27 mouse cellular contexts compared by ENCODE assay signal in genomic region chr16:75292736-75293428, GRCm38 (mm10).
DNase-seq lines count a peak whose midpoint lies in the region; ATAC-seq lines count a peak whose summit lies in the region.
"Had no signal": no experiment of that assay in that cellular context is flagged by ENCODE, and none has a peak within 500 bp of the region (broad histone marks: within the 10 kb centered on the region; RNA-seq: fewer than 3 reads in every experiment).

No protein-coding gene starts in this region.

- DNase-seq in kidney, postnatal 14 days = peak; percentile 1
- no peak for DNase-seq in kidney, postnatal 25 days
- DNase-seq in intestine, embryonic 14.5 days (ENCODE audit: low spot score) = no peak
- peak; percentile 6 for DNase-seq in large intestine, adult 2 months (ENCODE audit: low read depth, low spot score)
- DNase-seq in gastrocnemius, postnatal 10 days = no peak
- DNase-seq in thymus, postnatal 14 days = no peak
- no peak for DNase-seq in T-cell, adult 2 months (ENCODE audit: low spot score)
- DNase-seq: adrenal gland, adult 8-10 months; cerebellum, adult 2 months; cerebellum, postnatal 14 days; gastrocnemius, postnatal 25 days; heart, adult 18-20 months; heart, postnatal 10 days; thymus, adult 2 months; thymus, postnatal 4 days had no signal

- H3K27me3 ChIP-seq in intestine, embryonic 14.5 days (replicated peaks; ENCODE audit: control insufficient read depth, insufficient read depth, low read length) = no peaks in the 10 kb centered on the region
- H3K27me3 ChIP-seq: CH12.LX; embryonic facial prominence, embryonic 12.5 days; heart, embryonic 13.5 days; kidney, embryonic 15.5 days; limb, embryonic 13.5 days; lung, embryonic 15.5 days; megakaryocyte, embryonic 14.5 days; midbrain, embryonic 13.5 days had no signal

- no peaks in the 10 kb centered on the region for H3K4me1 ChIP-seq in intestine, embryonic 14.5 days (replicated peaks; ENCODE audit: control insufficient read depth, insufficient read depth, low read length)
- H3K4me1 ChIP-seq: embryonic facial prominence, embryonic 12.5 days; heart, embryonic 13.5 days; kidney, embryonic 15.5 days; limb, embryonic 13.5 days; lung, embryonic 15.5 days; megakaryocyte, embryonic 14.5 days; midbrain, embryonic 13.5 days had no signal

- H3K4me2 ChIP-seq in intestine, embryonic 14.5 days (ENCODE audit: low read length) = no peak overlapping the region
- H3K4me2 ChIP-seq: embryonic facial prominence, embryonic 12.5 days; heart, embryonic 13.5 days; hindbrain, embryonic 14.5 days; kidney, embryonic 15.5 days; limb, embryonic 13.5 days; liver, embryonic 11.5 days; lung, embryonic 15.5 days; midbrain, embryonic 13.5 days had no signal

- ATAC-seq in intestine, embryonic 14.5 days (replicated peaks; ENCODE audit: low FRiP score, low TSS enrichment, low read depth) = peak; percentile 76; the same call in 1 of the 2 replicates
- ATAC-seq: forebrain, embryonic 14.5 days; midbrain, embryonic 13.5 days had no signal

- no peak overlapping the region for H3K27ac ChIP-seq in intestine, embryonic 14.5 days (ENCODE audit: low read depth)
- H3K27ac ChIP-seq: embryonic facial prominence, embryonic 12.5 days; heart, embryonic 13.5 days; hindbrain, embryonic 14.5 days; kidney, embryonic 15.5 days; layer of hippocampus, adult 2 months; limb, embryonic 13.5 days; lung, embryonic 15.5 days; midbrain, embryonic 13.5 days had no signal

- no peaks in the 10 kb centered on the region for H3K9me3 ChIP-seq in intestine, embryonic 14.5 days (ENCODE audit: control insufficient read depth, low read length)
- H3K9me3 ChIP-seq: embryonic facial prominence, embryonic 12.5 days; heart, embryonic 13.5 days; kidney, embryonic 15.5 days; limb, embryonic 13.5 days; lung, embryonic 15.5 days; megakaryocyte, embryonic 14.5 days; midbrain, embryonic 13.5 days had no signal

- H3K36me3 ChIP-seq in intestine, embryonic 14.5 days (ENCODE audit: control insufficient read depth, insufficient read depth, low read length) = no peaks in the 10 kb centered on the region
- H3K36me3 ChIP-seq: embryonic facial prominence, embryonic 12.5 days; heart, embryonic 13.5 days; kidney, embryonic 15.5 days; limb, embryonic 13.5 days; lung, embryonic 15.5 days; midbrain, embryonic 13.5 days had no signal

- H3K4me3 ChIP-seq in intestine, embryonic 14.5 days (ENCODE audit: low read depth, low read length) = no peak overlapping the region
- H3K4me3 ChIP-seq: embryonic facial prominence, embryonic 12.5 days; heart, embryonic 13.5 days; kidney, embryonic 15.5 days; layer of hippocampus, adult 2 months; limb, embryonic 13.5 days; lung, embryonic 15.5 days; megakaryocyte, embryonic 14.5 days; midbrain, embryonic 13.5 days had no signal

- H3K9ac ChIP-seq in intestine, embryonic 14.5 days (ENCODE audit: low read length) = no peak overlapping the region
- H3K9ac ChIP-seq: embryonic facial prominence, embryonic 12.5 days; heart, embryonic 13.5 days; hindbrain, embryonic 14.5 days; kidney, embryonic 15.5 days; limb, embryonic 13.5 days; lung, embryonic 15.5 days; midbrain, embryonic 13.5 days had no signal

- WGBS in intestine, embryonic 14.5 days = 61% methylated on average over 9 of the region's 9 CpGs
- 25% methylated on average over 9 of the region's 9 CpGs for WGBS in large intestine, adult 2 months

Comparison
In these comparisons a context has a peak if more than half of its experiments do, and no peak if none do; other contexts are left out.
1. DNase-seq: peak in kidney, postnatal 14 days (single experiment) and large intestine, adult 2 months (single experiment); none in kidney, postnatal 25 days (0 of 2), intestine, embryonic 14.5 days (single experiment), gastrocnemius, postnatal 10 days (single experiment), thymus, postnatal 14 days (single experiment) and T-cell, adult 2 months (single experiment).